Mouse (Mus musculus) forelimb bud, embryonic 11.5 days (tissue): ENCODE results near the gene Arhgef3.
A peak's percentile ranks its signal among the peaks of the same experiment; 100 is the strongest.
"Not testable (repeated sequence)": the region's sequence is repeated elsewhere in the genome, so short reads cannot be mapped to it uniquely, and the experiment has no call there.

ENCODE experiments used
- DNase-seq: peaks from one replicate; pipeline ENCODE4 v3.0.0-alpha.2; 2012; ENCODE audit warnings: low read depth, low spot score

Arhgef3 gene

GRCm38 (mm10) chr14:27231506-27231905 lies 116.8 kb downstream of the Arhgef3 start:
- DNase-seq, result no peak

- DNase-seq, result no peak
Observed at GRCm38 (mm10) chr14:27231974-27232780, 117.5 kb downstream of the Arhgef3 start.

GRCm38 (mm10) chr14:27233056-27233455 lies 118.4 kb downstream of the Arhgef3 start:
- no peak for DNase-seq

GRCm38 (mm10) chr14:27233656-27234055 lies 119.0 kb downstream of the Arhgef3 start:
- no peak for DNase-seq

GRCm38 (mm10) chr14:27234270-27234840 lies 119.7 kb downstream of the Arhgef3 start:
- no peak for DNase-seq

- no peak for DNase-seq
Observed at GRCm38 (mm10) chr14:27235897-27236553, 121.3 kb downstream of the Arhgef3 start.

- DNase-seq, result peak; percentile 56
Observed at GRCm38 (mm10) chr14:27237522-27238187, 123.0 kb downstream of the Arhgef3 start.

- no peak for DNase-seq
Observed at GRCm38 (mm10) chr14:27238600-27239118, 124.0 kb downstream of the Arhgef3 start.

GRCm38 (mm10) chr14:27239551-27240091 lies 124.9 kb downstream of the Arhgef3 start:
- DNase-seq, result no peak

GRCm38 (mm10) chr14:27242253-27242652 lies 127.6 kb downstream of the Arhgef3 start:
- DNase-seq, result no peak

- no peak for DNase-seq
Observed at GRCm38 (mm10) chr14:27242769-27243168, 128.1 kb downstream of the Arhgef3 start.

- no peak for DNase-seq
Observed at GRCm38 (mm10) chr14:27243585-27243984, 128.9 kb downstream of the Arhgef3 start.

GRCm38 (mm10) chr14:27244898-27245297 lies 130.2 kb downstream of the Arhgef3 start:
- no peak for DNase-seq

GRCm38 (mm10) chr14:27246424-27246823 lies 131.7 kb downstream of the Arhgef3 start:
- no peak for DNase-seq

GRCm38 (mm10) chr14:27246948-27247347 lies 132.2 kb downstream of the Arhgef3 start:
- not testable (repeated sequence) for DNase-seq

GRCm38 (mm10) chr14:27249121-27249520 lies 134.4 kb downstream of the Arhgef3 start:
- DNase-seq, result no peak

GRCm38 (mm10) chr14:27250281-27250789 lies 135.6 kb downstream of the Arhgef3 start:
- DNase-seq, result no peak

GRCm38 (mm10) chr14:27253391-27253790 lies 138.7 kb downstream of the Arhgef3 start:
- no peak for DNase-seq

GRCm38 (mm10) chr14:27262349-27262748 lies 147.7 kb downstream of the Arhgef3 start:
- no peak for DNase-seq

GRCm38 (mm10) chr14:27266601-27267000 lies 151.9 kb downstream of the Arhgef3 start:
- DNase-seq, result no peak

GRCm38 (mm10) chr14:27268137-27268536 lies 153.4 kb downstream of the Arhgef3 start:
- no peak for DNase-seq
